Mouse (Mus musculus) neural tube, embryonic 14.5 days (tissue): ENCODE measurements around the gene 4933428G20Rik. TPM values are rescaled to one million over a fixed set of nuclear protein-coding genes. Genes with fewer than 3 reads are reported as not detected.
A peak's percentile ranks its signal among the peaks of the same experiment; 100 is the strongest.

Experiments
- ATAC-seq: fragments of 200-750 bp; cut with Nextera tagmentation; 2 replicates; pipeline ENCODE4 v1.8.0; 2017; ENCODE audit warnings: low read depth, mild to moderate bottlenecking, moderate TSS enrichment, moderate library complexity
- H3K27ac ChIP-seq: fragments of 300-500 bp; sonication (generic); 2 replicates; pipeline ENCODE4 v1.5.1; 2014; ENCODE audit warnings: low read depth, mild to moderate bottlenecking, control low read depth, low read length, moderate library complexity, mixed read lengths
- H3K27me3 ChIP-seq: fragments of 300-500 bp; sonication (generic); 2 replicates; pipeline ENCODE4 v1.6.1; 2014; ENCODE audit warnings: low read length; ENCODE audit not compliant: control insufficient read depth, insufficient read depth
- H3K36me3 ChIP-seq: fragments of 300-500 bp; sonication (generic); 2 replicates; pipeline ENCODE4 v1.6.1; 2014; ENCODE audit warnings: low read length, mixed read lengths; ENCODE audit not compliant: control insufficient read depth, insufficient read depth
- H3K4me1 ChIP-seq: fragments of 300-500 bp; sonication (generic); 2 replicates; pipeline ENCODE4 v1.6.1; 2014; ENCODE audit warnings: low read length; ENCODE audit not compliant: control insufficient read depth, insufficient read depth
- H3K4me2 ChIP-seq: fragments of 300-500 bp; sonication (generic); 2 replicates; pipeline ENCODE4 v1.6.1; 2014; ENCODE audit warnings: mild to moderate bottlenecking, low read depth, low read length, control low read depth
- H3K4me3 ChIP-seq: fragments of 300-500 bp; sonication (generic); 2 replicates; pipeline ENCODE4 v1.5.1; 2014; ENCODE audit warnings: low read depth, low read length, control low read depth, mixed read lengths
- H3K9ac ChIP-seq: fragments of 300-500 bp; sonication (generic); replicated peaks from 2 replicates; pipeline ENCODE4 v1.6.1; 2014; ENCODE audit warnings: low read depth, mild to moderate bottlenecking, control low read depth, low read length, mixed read lengths
- H3K9me3 ChIP-seq: fragments of 300-500 bp; sonication (generic); 2 replicates; pipeline ENCODE4 v1.6.1; 2016; ENCODE audit warnings: low read length; ENCODE audit not compliant: control insufficient read depth
- WGBS: fragments of 180-500 bp; shearing (Covaris S2); extraction: QIAGEN DNeasy Blood & Tissue Kit; methylation state at CpG from one replicate; pipeline ENCODE4 v1.1.7; 2014; 5-methylcytosine and 5-hydroxymethylcytosine counted together
- polyA plus RNA-seq: library from polyadenylated mRNA; unstranded; fragments of >200 nt; fragmentation: Nextera tagmentation; extraction: Ambion mirVana; gene quantifications from 2 replicates; pipeline ENCODE4 v1.2.1, GENCODE M21; 2014

Gene 4933428G20Rik
- polyA plus RNA-seq, 1 experiment from 2014 or later: 0.33 TPM

DNA sequence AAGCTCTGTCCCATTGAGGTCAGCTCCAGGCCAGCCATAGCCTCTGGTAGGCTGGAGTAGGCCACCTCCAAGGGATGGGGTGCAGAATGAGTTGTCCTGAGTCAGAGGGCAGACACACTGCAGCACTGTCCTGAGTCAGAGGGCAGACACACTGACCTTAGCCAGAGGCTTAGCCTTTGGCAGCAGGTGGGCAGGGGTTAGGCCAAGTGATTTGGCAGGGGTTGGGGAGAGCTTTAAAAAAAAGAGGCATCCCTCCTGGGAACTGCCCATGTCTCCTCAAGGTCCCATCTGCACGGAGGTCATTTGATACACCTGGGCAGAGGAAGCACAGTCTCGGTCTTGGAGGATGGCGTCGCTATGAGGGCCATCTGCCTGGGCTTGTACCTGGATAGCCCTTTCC lies 36.1 kb downstream of the 4933428G20Rik start:
- Histone ChIP-seq H3K4me2 (no peak overlapping the region), H3K27ac (no peak overlapping the region), H3K27me3 (no peaks in the 10 kb centered on the region), H3K9ac (no peak overlapping the region), H3K4me1 (no peaks in the 10 kb centered on the region), H3K9me3 (no peaks in the 10 kb centered on the region), H3K4me3 (no peak overlapping the region), H3K36me3 (peaks cover 44% of the 10 kb centered on the region)
- ATAC-seq: no peak
- 94% methylated on average over 4 of the region's 4 CpGs for WGBS

DNA sequence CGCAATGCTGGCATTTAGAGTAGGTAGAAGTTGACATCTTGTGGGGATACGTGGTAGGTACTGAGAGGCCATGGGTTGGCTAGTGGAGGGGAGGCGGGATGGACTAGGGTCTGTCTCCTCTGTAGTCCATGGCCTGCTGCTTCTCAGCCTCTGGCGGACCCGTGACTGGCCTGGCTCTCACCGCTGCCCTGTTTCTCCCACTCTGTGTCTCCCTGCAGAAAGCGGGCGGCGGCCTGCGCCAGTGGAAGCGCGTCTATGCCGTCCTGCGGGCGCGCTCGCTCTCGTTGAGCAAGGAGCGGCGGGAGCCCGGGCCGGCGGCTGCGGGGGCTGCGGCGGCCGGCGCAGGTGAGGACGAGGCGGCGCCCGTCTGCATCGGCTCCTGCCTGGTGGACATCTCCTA lies 37.0 kb downstream of the 4933428G20Rik start:
- no peak overlapping the region for H3K9ac ChIP-seq
- H3K36me3 ChIP-seq: peaks cover 45% of the 10 kb centered on the region
- H3K4me3 ChIP-seq: no peak overlapping the region
- H3K4me1 ChIP-seq: no peaks in the 10 kb centered on the region
- no peaks in the 10 kb centered on the region for H3K9me3 ChIP-seq
- H3K4me2 ChIP-seq: no peak overlapping the region
- no peak overlapping the region for H3K27ac ChIP-seq
- 58% methylated on average over 26 of the region's 33 CpGs for WGBS
- no peaks in the 10 kb centered on the region for H3K27me3 ChIP-seq
- ATAC-seq: no peak

DNA sequence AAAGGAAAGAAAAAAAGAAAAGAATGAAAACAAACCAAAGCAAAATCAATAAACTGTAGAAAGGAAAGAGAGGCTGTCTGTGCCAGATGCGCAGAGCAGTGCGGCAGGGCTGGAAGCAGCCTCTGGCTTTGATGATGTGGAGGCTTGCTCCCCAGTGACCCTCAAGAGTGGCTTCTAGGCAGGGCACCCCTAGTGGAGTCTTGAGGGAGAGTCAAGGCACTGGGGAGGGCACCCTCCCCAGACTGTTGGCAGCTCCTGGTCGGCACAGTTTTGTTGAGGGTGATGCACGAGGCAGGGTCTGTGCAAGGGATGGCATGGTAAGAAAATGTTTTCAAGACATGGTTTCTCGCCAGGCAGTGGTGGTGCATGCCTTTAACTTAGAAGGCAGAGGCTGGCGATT lies 37.6 kb downstream of the 4933428G20Rik start:
- 90% methylated on average over 6 of the region's 6 CpGs for WGBS
- Histone ChIP-seq H3K4me3 (no peak overlapping the region), H3K27me3 (no peaks in the 10 kb centered on the region), H3K9ac (no peak overlapping the region), H3K36me3 (peaks cover 51% of the 10 kb centered on the region), H3K9me3 (no peaks in the 10 kb centered on the region), H3K4me1 (no peaks in the 10 kb centered on the region), H3K27ac (no peak overlapping the region), H3K4me2 (no peak overlapping the region)
- no peak for ATAC-seq

- 91% methylated on average over 3 of the region's 3 CpGs for WGBS
- Histone ChIP-seq H3K36me3 (peaks cover 46% of the 10 kb centered on the region), H3K27ac (no peak overlapping the region), H3K9me3 (no peaks in the 10 kb centered on the region), H3K27me3 (no peaks in the 10 kb centered on the region), H3K4me3 (no peak overlapping the region), H3K9ac (no peak overlapping the region), H3K4me2 (no peak overlapping the region), H3K4me1 (no peaks in the 10 kb centered on the region)
- no peak for ATAC-seq
These were observed 38.8 kb downstream of the 4933428G20Rik start for GRCm38 (mm10) chr11:97461307-97461820.

GRCm38 (mm10) chr11:97457120-97457519 lies 43.0 kb downstream of the 4933428G20Rik start:
- H3K36me3 ChIP-seq: peaks cover 34% of the 10 kb centered on the region
- H3K27ac ChIP-seq: no peak overlapping the region
- no peaks in the 10 kb centered on the region for H3K27me3 ChIP-seq
- no peak for ATAC-seq
- H3K9me3 ChIP-seq: no peaks in the 10 kb centered on the region
- H3K9ac ChIP-seq: no peak overlapping the region
- WGBS: 87% methylated on average over 4 of the region's 4 CpGs
- no peak overlapping the region for H3K4me3 ChIP-seq
- H3K4me1 ChIP-seq: peaks cover 5% of the 10 kb centered on the region; the same call in 1 of the 2 replicates
- no peak overlapping the region for H3K4me2 ChIP-seq

GRCm38 (mm10) chr11:97451625-97452024 lies 48.5 kb downstream of the 4933428G20Rik start:
- Histone ChIP-seq H3K36me3 (peaks cover 15% of the 10 kb centered on the region), H3K4me3 (peak overlapping the region; percentile 51; the same call in 1 of the 2 replicates), H3K27ac (no peak overlapping the region), H3K9me3 (no peaks in the 10 kb centered on the region), H3K9ac (peak overlapping the region; percentile 26; the same call in 1 of the 2 replicates), H3K4me1 (peaks cover 31% of the 10 kb centered on the region), H3K4me2 (peak overlapping the region; percentile 91; the same call in 1 of the 2 replicates), H3K27me3 (no peaks in the 10 kb centered on the region)
- no peak for ATAC-seq
- WGBS: 91% methylated on average over 15 of the region's 15 CpGs

DNA sequence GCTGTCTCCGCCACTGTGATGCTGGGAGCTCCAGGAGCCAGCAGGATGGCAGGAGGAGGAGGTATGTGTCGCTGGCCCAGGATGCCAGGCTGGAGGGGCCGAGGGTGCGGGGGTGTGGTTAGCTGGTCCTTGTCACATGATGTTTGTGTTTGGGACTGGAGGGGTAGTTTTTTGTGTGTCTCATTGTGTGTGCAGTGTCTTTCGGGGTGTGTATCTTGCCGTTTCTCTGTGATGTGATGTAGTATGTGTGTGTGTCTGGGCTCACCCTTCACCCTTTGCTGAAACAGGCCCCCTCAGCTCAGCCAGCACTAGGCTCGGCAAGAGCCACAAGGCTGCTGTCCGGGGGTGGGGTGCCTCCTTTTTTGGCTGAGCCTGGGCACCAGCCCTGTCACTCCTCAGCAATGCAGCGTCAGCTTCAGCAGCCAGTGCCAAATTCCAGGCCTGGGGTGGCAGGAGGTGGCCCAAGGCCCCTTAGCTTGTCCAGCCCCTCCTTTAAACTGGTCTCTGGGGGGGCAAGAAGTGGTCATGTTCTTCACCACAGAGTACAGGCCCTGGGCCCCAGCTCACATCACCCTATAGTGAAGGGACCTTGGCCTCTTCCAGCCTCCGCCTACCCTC lies 49.7 kb downstream of the 4933428G20Rik start:
- ATAC-seq: peak; percentile 31
- Histone ChIP-seq H3K27ac (peak overlapping the region; percentile 78), H3K4me1 (peaks cover 31% of the 10 kb centered on the region), H3K9ac (peak overlapping the region; percentile 81), H3K27me3 (no peaks in the 10 kb centered on the region), H3K36me3 (peaks cover 3% of the 10 kb centered on the region; the same call in 1 of the 2 replicates), H3K4me2 (peak overlapping the region; percentile 91), H3K4me3 (peak overlapping the region; percentile 51), H3K9me3 (no peaks in the 10 kb centered on the region)
- WGBS: 21% methylated on average over 10 of the region's 10 CpGs

DNA sequence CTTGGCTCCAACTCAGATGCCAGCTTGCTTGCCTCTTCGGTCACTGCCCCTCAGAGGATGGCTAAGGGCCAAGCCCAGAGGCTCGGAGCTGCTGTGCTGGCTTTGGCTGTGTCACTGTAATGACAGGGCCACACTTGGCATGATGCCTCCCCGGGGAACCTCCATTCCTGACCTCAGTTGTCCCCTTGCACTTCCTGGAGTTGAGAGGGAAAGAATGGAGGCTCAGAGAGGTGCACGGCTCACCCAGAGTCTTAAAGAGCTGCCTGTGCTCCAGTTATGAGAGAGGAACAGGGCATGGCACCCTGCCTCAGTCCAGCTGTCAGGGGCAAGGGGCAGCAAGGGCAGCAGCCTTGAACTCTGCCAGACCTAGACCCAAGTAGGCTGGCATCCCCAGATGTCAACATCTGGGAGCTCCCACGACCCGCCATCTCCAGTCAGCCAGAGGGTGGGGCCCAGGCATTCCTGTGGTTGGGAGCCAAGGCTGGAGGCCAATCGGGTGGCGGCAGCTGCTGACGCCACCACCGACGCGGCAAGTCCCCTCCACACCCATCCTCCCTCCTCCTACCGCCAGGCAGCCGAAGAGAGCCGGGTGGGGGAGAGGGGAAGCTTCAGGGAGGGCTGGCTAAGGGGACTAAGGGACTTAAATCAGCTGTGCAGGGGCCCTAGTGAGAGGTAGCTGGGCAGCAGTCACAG lies 50.4 kb downstream of the 4933428G20Rik start:
- Histone ChIP-seq H3K4me1 (peaks cover 31% of the 10 kb centered on the region), H3K27ac (peak overlapping the region; percentile 78), H3K9ac (peak overlapping the region; percentile 81), H3K4me3 (peak overlapping the region; percentile 51), H3K27me3 (no peaks in the 10 kb centered on the region), H3K36me3 (peaks cover 3% of the 10 kb centered on the region; the same call in 1 of the 2 replicates), H3K4me2 (peak overlapping the region; percentile 91), H3K9me3 (no peaks in the 10 kb centered on the region)
- WGBS: 12% methylated on average over 15 of the region's 15 CpGs
- peak; percentile 91 for ATAC-seq
